Mouse (Mus musculus) thymus, postnatal 0 days (tissue): Measurements from ENCODE around the gene Adgrf5. TPM values are rescaled to one million over a fixed set of nuclear protein-coding genes. Genes with fewer than 3 reads are reported as not detected.
"Not testable (repeated sequence)": the region's sequence is repeated elsewhere in the genome, so short reads cannot be mapped to it uniquely, and the experiment has no call there.

Experiments used
- DNase-seq: peaks from one replicate; pipeline ENCODE4 v3.0.0-alpha.2; 2015; ENCODE audit warnings: low spot score
- polyA plus RNA-seq: library from polyadenylated mRNA; unstranded; fragments of >200 nt; fragmentation: Nextera tagmentation; extraction: Ambion mirVana; gene quantifications from 2 replicates; pipeline ENCODE4 v1.2.1, GENCODE M21; 2015

Adgrf5 gene
- polyA plus RNA-seq, 1 experiment from 2014 or later: 2.4 TPM

DNA sequence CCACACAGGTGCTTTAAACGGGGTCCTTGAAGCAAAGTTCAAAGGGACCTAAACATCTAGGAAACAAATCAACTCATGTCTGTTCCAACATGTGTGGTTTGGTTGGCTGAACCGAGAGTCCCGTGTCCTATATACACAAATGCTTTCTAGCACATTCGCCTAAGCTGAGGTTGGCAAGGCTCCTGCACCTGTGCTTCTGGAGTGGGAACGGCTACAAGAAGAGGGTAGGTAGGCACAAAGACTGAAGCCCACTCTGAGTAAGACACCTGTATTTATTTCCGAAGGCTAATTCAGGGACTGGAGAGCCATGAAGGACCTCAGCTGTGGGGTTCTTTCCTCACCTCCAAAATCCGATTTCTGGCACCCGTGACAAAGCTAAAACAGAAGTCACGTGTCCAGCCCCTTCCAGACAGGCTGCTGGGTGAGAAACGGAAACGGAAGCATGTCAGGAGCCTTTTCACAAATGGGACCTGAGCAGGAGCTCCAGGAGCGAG lies 99.5 kb downstream of the Adgrf5 start:
- DNase-seq: no peak

DNA sequence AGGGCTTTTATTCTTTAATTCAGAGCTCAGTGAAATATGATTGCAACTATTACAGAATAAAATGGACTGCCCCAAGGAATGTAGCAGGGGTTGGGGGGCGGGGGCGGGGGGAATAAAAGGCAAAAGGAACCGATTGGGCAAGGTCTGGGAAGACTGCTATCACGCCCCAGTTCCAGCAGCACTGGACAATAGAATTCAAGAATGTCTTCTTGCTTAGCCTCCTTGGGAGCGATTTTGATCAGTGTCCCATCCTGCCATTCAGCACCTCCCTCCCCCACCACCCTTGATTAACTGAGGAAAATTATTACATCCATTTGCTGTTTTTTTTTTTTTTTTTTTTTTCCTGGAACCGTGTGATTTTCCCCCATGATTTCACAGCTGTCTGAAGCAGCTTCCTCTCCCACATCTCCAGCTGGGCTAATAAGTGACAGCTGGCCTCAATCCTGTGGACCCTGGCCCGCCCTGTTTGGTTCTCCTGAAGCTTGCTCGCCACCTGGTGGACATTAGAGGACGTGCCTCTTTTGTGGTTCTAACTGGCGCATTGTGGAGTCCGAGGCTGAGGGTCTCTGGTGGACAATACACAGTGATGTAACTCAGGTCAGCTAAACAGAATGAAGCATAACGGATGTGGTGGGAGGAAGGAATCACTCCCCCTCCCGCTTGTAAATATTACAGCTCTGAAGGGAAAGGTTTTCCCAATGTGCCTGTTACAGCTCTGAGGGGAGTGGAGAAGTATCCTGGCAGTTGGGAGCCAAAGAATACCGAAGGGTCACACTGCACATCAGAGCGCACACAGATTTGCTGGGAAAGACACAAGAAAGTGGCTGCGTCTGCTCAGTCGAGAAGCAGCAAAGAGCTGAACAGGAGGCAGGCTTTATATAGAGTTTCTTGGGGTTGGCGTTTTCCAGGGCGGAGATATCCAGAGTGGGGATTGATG lies 100.3 kb downstream of the Adgrf5 start:
- peak; percentile 32 for DNase-seq

DNA sequence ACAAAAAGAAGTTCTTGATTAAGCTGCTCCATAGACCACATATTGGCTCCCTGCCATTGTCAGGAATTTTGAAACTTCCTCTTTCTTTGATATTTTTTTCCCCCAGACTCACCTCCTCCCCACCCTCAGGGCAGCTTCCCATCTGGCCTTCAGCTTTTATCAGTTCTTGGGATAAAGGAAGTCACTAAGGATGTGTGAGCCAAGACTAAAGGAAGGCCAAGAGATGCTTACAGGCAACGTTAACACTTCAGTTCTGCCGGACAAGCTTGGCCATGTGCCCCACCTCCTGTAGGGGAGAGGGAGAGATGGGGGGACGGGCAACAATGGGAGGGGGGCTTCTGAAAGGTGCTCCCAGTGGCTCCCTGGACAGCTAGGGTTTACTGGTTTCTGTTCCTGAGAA lies 109.8 kb downstream of the Adgrf5 start:
- no peak for DNase-seq

DNA sequence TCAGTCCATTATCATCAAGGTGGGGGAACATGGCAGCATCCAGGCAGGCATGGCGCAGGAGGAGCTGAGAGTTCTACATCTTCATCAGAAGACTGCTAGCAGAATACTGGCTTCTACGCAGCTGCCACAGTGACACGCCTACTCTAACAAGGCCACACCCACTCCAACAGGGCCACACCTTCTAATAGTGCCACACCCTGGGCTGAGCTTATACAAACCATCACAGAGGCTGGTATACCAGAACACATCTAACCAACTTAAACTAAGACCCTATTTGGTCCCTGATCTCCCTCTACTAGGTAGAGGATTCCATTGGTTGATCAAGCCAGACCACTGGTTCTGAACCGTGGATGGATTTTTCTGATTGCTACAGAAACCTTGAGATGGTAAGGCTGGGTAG lies 112.3 kb downstream of the Adgrf5 start:
- no peak for DNase-seq

DNA sequence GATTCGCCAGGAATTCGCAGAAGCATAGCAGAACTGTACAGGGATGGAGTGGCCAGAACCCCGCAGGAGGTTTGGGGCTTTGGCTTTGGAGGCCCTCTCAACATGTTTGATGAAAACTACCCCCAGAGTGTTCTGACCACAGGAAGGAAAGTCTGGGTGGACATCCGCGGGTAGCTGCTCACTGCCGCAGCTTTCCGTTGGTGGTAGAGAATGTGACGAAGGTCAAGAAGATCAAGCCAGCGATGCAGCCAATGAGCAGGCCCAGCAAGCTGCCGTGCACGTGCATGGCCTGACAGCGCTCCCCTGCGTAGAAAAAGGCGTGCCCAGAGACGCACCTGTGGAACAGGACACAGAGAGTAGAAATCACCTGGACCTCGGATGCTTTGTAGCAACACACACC lies 114.5 kb downstream of the Adgrf5 start:
- no peak for DNase-seq

DNA sequence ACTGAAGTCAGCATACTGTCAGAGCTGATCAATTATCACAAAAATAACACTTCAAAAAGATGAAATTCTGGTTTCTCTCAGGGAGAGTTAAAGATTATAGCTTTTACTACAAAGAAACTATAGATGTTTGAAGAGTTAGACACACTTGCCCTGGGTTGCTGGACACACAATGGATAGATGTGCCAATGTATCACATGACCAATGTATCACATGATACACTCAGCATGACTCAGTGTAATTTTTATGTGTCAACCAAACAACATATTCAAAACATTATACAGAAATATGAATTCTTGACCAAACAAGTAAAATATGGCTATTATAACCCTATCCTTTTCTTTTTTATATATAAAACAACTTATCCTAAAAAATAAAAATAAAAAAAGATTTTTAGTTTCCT lies 117.4 kb downstream of the Adgrf5 start:
- DNase-seq: no peak

DNA sequence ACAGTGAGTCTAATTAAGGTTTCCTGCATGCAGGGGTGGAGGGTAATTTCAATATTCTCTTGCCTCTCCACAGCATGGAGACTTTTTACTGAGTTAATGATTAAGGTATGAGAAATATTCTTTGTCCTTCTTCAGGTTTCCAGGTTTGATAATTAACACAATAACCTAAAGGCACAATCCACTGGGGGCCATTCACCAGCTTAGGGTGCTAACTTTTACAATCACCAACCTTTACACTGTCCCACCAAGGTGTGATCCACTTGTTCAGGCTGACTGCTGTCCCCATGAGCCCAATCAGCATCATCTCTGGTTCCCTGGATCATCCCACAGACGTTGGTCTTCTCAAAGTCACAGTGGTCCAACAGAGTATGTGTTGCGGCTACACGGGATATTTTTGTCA lies 125.7 kb downstream of the Adgrf5 start:
- no peak for DNase-seq

DNA sequence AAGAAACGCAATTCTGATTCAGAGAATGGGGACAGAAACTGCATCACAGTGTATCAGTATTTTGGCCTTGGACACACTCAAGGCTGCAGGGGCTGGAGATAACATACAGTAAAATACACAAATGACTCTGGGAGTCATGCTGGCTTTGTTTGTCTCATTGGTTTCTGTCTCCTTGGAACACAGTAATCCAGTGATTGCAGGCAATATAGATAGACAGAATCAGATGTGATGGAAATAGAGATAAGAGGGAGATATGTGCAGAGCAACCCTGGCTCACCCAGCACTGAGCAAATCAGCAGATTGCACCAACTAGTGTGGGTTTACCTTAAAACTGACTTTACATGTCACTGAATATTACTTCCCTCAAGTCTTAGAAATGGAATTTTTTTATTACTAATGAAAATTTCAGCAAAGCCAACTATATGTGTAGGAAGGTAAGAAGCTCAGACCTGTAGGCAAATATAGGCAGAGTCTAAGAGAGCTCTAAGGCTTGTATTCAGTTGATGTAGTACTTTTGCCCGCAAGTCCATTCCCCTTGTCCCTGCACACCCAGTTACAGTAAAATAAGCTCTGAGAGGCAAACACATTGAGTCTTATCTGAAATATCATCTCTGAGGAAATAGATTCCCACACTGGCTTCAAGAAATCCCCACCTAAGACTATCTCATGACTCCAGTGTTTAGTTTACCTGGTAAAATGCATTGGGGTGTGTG lies 128.3 kb downstream of the Adgrf5 start:
- DNase-seq: no peak

DNA sequence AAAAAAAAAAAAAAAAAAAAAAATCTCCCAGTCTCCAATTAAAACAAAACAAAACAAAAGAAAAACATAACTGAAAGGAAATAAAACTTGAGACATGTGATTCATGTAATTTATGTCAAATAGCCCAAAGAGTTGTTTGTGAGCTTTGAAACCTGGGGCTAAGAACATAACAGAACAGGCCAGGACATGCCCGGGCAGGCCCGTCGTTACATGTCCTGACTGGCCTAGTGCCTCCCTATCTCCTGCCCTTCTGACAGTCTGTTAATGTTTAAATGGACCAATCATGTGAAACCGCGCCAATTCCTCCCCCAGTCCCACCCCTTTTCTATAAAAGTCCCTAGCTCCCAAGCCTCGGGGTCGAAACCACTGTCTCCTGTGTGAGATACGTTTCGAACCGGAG lies 130.1 kb downstream of the Adgrf5 start:
- not testable (repeated sequence) for DNase-seq

DNA sequence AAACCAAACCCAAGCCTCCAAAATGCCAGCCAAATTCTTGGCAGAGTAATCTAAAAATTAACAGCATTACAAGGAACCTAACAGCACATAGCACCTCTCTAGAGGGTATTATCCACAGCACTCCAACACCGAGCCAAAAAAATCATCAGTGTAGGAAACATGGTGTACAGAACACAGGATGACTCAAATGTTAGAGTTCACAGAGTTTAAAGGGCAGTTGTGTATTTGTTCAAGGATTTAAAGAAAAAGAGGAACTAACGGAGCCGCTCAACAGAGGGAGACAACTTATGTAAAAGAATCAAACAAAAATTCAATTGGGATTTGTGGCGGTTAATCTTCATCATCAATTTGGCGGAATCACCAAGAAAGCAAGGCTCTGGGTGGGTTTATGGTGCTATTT lies 135.3 kb downstream of the Adgrf5 start:
- no peak for DNase-seq

DNA sequence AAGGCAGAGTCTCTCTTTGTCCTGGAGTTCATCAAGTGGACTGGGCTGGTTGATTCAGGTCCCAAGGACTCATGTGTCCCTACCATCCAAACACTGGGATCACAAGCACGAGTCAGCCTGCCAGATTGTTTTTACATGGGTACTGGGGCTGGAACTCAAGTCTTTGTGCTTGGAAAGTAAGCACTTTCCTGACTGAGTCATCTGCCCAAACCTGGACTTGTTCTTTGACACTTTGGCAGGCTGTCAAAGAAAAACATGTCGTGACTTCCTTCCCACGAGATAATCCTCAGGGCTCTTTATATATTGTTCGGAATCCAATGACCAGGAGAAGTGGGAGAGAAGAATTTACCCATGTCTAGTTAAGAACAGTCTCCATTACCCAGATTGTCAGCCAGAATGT lies 137.3 kb downstream of the Adgrf5 start:
- DNase-seq: no peak

DNA sequence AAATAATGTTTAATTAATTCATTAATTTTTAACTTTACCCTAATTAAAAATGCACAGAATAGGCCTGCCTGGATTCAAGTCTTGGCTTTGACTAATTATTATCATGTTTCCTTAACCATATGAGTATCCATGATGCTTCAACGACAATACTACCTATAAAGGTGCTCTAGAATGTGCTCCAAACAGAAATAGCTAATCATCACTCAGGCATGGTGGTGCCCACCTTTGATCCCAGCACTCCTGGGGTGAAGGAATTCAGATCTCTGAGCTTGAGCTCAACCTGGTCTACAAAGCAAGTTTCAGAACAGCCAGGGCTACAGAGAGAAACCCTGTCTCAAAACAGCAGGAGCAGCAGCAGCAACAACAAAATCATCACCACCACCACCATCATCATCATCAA lies 140.3 kb downstream of the Adgrf5 start:
- no peak for DNase-seq

DNA sequence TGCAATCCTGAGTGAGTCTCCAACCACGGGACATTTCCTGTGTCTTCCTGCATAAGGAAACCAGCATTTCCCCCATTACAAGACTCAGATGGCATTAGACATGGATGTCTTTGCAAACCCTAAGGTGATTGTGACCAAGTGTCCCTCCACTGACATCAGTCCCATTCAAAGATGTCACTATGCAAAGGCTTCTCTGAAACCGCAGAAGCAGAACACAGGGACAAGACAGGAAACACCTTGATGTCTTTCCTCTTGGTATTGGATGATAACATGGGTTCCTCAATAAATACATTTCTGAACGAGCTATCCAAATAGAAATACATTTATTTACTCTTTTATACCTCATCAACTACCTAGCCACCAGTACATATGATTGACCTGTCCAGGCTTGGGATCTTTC lies 141.0 kb downstream of the Adgrf5 start:
- no peak for DNase-seq

DNA sequence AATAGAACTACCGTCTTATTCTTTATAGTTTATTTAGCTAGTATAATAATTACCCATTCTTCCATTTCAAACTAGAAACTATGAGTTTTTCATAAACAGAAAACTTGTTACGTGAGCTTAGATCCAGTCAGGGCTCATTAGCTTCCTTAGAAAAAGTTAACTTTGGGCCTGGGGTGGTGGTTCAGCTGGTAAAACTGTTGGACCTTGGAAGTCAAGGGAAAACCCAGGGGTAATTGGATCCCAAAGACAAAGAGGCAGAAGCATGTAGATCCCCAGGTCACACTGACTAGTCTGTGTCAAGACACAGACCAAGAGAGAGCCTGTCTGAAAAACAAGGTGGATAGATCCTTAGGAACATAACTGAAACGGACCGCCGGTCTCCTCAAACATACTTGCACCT lies 141.4 kb downstream of the Adgrf5 start:
- DNase-seq: no peak

DNA sequence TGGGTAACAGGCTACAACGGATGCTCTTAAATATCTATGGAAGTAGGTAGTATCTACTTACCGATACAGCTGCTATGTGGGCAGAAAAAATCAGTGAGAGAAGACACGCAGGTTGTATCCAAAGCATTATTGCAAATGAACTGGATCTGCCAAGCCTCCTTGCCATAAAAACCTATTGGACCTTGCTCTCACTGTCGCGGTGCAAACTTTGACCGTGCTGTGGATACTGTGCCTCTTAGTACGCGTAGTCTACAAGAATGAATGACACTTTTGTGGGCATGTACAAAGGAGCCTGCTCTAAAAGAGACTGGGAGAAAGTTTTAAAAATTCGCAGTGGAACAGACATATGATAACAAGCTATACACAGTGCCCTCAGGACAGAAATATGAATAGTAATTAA lies 142.3 kb downstream of the Adgrf5 start, which contains the start of gene Mep1a:
Gene Mep1a, minus strand, starts transcription at position 221 of the 400 bp plus-strand sequence.
- no peak for DNase-seq

DNA sequence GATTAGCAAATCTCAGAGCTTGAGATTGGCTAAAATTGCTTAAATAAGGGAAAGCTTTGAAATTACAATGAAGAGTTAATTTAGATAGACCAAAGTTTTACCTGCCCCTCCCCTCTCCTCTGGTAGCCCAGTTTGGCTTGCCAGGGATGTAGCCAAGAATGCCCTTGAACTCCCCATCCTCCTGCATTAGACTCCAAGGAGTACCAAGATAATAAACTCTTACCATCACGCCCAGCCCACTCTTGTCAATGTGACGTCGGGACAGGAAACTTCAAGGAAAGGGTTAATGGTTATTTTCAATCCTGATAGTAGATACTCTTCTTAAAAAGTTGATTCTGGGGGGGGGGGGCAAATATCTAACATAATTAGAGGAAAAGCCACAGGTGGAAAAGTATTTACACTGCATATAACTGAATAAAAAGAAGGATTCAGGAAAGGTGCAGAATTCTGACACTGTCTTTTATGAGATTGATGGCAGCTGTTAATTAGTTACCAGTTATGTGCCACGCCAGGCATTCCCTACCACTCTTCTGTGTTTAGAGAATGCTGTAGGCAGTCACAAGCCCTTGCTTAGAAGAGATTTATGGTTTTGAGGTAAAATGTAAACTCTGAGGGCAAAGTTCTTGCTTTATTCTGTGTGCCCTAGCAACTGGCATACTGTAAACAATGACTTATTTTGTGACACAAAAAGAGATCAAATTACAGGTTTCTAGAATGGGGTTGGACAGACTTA lies 143.8 kb downstream of the Adgrf5 start:
- no peak for DNase-seq

DNA sequence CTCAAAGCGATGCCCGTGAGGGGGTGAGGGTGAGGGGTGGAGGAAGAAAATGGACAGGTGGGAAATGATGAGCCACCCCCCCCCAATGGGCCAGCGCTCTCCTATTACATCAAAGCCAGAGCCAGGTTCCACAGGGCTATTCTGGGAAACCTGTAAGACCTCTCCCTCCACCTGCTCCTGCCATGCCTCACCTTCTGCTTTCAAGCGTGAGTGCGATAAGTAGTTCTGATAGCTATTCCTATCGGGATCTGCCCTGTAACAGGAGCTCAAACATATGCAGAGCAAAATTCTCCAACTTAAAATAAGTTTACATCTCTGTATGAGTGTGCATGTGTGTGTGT lies 144.3 kb downstream of the Adgrf5 start:
- no peak for DNase-seq

Other genes with a start within 250 kb of the Adgrf5 start
- not detected in 2 replicates for gene Adgrf1, start 90.1 kb upstream of the Adgrf5 start, polyA plus RNA-seq
- gene Mep1a, start 142.4 kb downstream of the Adgrf5 start, polyA plus RNA-seq: 0.66 and 0.69 TPM in 2 replicates
- gene Ankrd66, start 183.2 kb downstream of the Adgrf5 start, polyA plus RNA-seq: 0.10 and 0.15 TPM in 2 replicates
- gene Pla2g7, start 207.6 kb downstream of the Adgrf5 start, polyA plus RNA-seq: 8.2 and 8.6 TPM in 2 replicates